Mouse (Mus musculus): Measurements from ENCODE around the gene Gna14.

GRCm38 (mm10) chr19:16599298-16599970 lies 163.9 kb downstream of the Gna14 start:
- TF ChIP-seq CTCF (IDR thresholded peaks at IDR 0.05; ENCODE audit: low read depth, low read length) (peak; percentile 94), GATA1 (IDR thresholded peaks at IDR 0.05; ENCODE audit: borderline replicate concordance, low read length) (no peak), TAL1 (conservative IDR thresholded peaks at IDR 0.05; ENCODE audit: low read depth, low read length) (no peak)

Measured in G1E (cell line).